Mouse (Mus musculus) hindbrain, embryonic 16.5 days (tissue): ENCODE measurements around the gene Ston1. TPM values are rescaled to one million over a fixed set of nuclear protein-coding genes. Genes with fewer than 3 reads are reported as not detected.

Experiments
- ATAC-seq: fragments of 200-750 bp; cut with Nextera tagmentation; 2 replicates; pipeline ENCODE4 v1.8.0; 2017; ENCODE audit warnings: moderate TSS enrichment, moderate library complexity
- H3K27ac ChIP-seq: fragments of 300-500 bp; sonication (generic); 2 replicates; pipeline ENCODE4 v1.5.1; 2014; ENCODE audit warnings: low read depth, mild to moderate bottlenecking, control low read depth, low read length, moderate library complexity
- H3K27me3 ChIP-seq: fragments of 300-500 bp; sonication (generic); replicated peaks from 2 replicates; pipeline ENCODE4 v1.6.1; 2014; ENCODE audit warnings: low read length; ENCODE audit not compliant: control insufficient read depth, insufficient read depth
- H3K36me3 ChIP-seq: fragments of 300-500 bp; sonication (generic); 2 replicates; pipeline ENCODE4 v1.6.1; 2014; ENCODE audit warnings: mild to moderate bottlenecking, low read length, moderate library complexity, mixed read lengths; ENCODE audit not compliant: control insufficient read depth, insufficient read depth
- H3K4me1 ChIP-seq: fragments of 300-500 bp; sonication (generic); 2 replicates; pipeline ENCODE4 v1.6.1; 2014; ENCODE audit warnings: low read depth, low read length; ENCODE audit not compliant: control insufficient read depth, insufficient read depth
- H3K4me2 ChIP-seq: fragments of 300-500 bp; sonication (generic); 2 replicates; pipeline ENCODE4 v1.6.1; 2014; ENCODE audit warnings: mild to moderate bottlenecking, low read length, control low read depth, moderate library complexity
- H3K4me3 ChIP-seq: fragments of 300-500 bp; sonication (generic); 2 replicates; pipeline ENCODE4 v1.5.1; 2014; ENCODE audit warnings: mild to moderate bottlenecking, low read length, control low read depth, moderate library complexity
- H3K9ac ChIP-seq: fragments of 300-500 bp; sonication (generic); 2 replicates; pipeline ENCODE4 v1.6.1; 2014; ENCODE audit warnings: low read depth, mild to moderate bottlenecking, control low read depth, low read length, moderate library complexity
- H3K9me3 ChIP-seq: fragments of 300-500 bp; sonication (generic); 2 replicates; pipeline ENCODE4 v1.6.1; 2014; ENCODE audit warnings: mild to moderate bottlenecking, low read length, moderate library complexity; ENCODE audit not compliant: control insufficient read depth
- WGBS: fragments of 180-500 bp; shearing (Covaris S2); extraction: QIAGEN DNeasy Blood & Tissue Kit; methylation state at CpG from one replicate; pipeline ENCODE4 v1.1.7; 2014; 5-methylcytosine and 5-hydroxymethylcytosine counted together
- polyA plus RNA-seq: library from polyadenylated mRNA; unstranded; fragments of >200 nt; fragmentation: Nextera tagmentation; extraction: Ambion mirVana; gene quantifications from 2 replicates; pipeline ENCODE4 v1.2.1, GENCODE M21; 2015

The Ston1 gene
- polyA plus RNA-seq, 1 experiment from 2014 or later = 2.1 TPM

DNA sequence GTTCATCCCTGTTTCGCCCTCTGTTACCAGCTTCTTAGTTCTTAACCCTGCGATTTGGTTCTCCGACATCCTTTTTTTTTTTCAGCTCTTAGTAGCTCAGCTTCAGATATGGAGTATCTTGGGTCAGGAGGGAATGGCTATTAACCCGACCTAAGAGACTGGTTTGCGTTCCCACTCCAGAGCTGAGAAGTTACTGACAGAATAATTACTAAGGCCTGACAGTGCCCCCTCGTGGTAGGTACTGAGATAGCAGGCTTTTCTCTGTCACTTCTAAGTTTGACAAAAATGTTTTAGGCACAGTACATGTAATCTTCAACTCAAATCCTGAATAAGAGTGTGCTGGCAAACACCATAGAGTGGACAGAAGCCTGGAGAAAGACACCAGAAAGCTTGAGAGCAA lies 43.5 kb downstream of the Ston1 start:
- no peaks in the 10 kb centered on the region for H3K9me3 ChIP-seq
- H3K27ac ChIP-seq = no peak overlapping the region
- no peak overlapping the region for H3K9ac ChIP-seq
- H3K36me3 ChIP-seq = no peaks in the 10 kb centered on the region
- WGBS = 28% methylated on average over 6 of the region's 6 CpGs
- H3K4me1 ChIP-seq = no peaks in the 10 kb centered on the region
- no peaks in the 10 kb centered on the region for H3K27me3 ChIP-seq
- H3K4me2 ChIP-seq = no peak overlapping the region
- ATAC-seq = no peak
- no peak overlapping the region for H3K4me3 ChIP-seq

DNA sequence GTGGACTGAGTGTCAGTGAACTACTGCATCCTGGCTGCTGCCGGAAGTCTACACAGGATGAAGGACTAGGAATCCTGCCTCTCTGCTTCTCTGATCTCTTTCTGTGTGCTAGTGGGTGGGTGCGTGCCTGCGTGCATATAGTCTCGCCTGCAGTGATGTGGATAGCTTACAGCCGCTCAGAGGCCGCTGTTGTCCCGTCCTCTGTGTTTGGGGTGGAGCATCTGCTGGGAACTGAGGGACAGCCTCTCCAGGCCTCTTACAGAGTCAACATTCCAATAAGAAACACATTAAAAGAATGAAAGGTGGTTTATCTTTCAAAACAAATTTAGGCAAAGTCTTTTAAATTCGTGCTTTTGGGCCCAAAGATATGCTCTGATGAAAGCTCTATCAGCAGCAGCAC lies 44.4 kb downstream of the Ston1 start:
- no peaks in the 10 kb centered on the region for H3K4me1 ChIP-seq
- WGBS = 89% methylated on average over 8 of the region's 8 CpGs
- H3K4me3 ChIP-seq = no peak overlapping the region
- H3K27ac ChIP-seq = no peak overlapping the region
- no peak overlapping the region for H3K9ac ChIP-seq
- H3K36me3 ChIP-seq = no peaks in the 10 kb centered on the region
- no peaks in the 10 kb centered on the region for H3K27me3 ChIP-seq
- no peak for ATAC-seq
- no peak overlapping the region for H3K4me2 ChIP-seq
- H3K9me3 ChIP-seq = no peaks in the 10 kb centered on the region

DNA sequence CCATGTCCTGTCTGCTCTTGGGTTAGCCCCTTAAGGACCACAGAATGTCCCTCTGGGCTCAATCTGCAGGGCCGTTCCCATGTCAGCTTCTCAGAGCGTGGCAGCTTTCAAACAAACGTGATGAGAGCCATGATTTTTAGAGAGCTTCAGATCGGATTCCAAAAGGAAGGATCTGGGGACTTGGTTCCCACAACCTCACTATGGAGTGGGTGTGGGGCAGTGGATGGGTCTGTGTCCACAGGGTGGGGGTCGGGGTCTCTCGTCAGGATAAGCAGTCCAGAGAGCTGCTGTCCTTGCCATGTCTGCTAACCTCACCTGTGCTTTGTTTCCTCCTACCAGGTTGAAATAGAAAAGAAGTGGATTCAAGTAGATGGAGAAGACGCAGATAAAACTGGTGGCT lies 47.4 kb downstream of the Ston1 start:
- Histone ChIP-seq H3K9me3 (no peaks in the 10 kb centered on the region), H3K9ac (no peak overlapping the region), H3K4me2 (no peak overlapping the region), H3K27ac (no peak overlapping the region), H3K36me3 (no peaks in the 10 kb centered on the region), H3K27me3 (no peaks in the 10 kb centered on the region), H3K4me3 (no peak overlapping the region), H3K4me1 (no peaks in the 10 kb centered on the region)
- ATAC-seq = no peak
- 92% methylated on average over 7 of the region's 7 CpGs for WGBS

GRCm38 (mm10) chr17:88645299-88645698 lies 47.8 kb downstream of the Ston1 start:
- Histone ChIP-seq H3K4me2 (no peak overlapping the region), H3K9me3 (no peaks in the 10 kb centered on the region), H3K36me3 (no peaks in the 10 kb centered on the region), H3K4me3 (no peak overlapping the region), H3K27ac (no peak overlapping the region), H3K9ac (no peak overlapping the region), H3K27me3 (no peaks in the 10 kb centered on the region), H3K4me1 (no peaks in the 10 kb centered on the region)
- WGBS = 93% methylated on average over 11 of the region's 11 CpGs
- no peak for ATAC-seq

DNA sequence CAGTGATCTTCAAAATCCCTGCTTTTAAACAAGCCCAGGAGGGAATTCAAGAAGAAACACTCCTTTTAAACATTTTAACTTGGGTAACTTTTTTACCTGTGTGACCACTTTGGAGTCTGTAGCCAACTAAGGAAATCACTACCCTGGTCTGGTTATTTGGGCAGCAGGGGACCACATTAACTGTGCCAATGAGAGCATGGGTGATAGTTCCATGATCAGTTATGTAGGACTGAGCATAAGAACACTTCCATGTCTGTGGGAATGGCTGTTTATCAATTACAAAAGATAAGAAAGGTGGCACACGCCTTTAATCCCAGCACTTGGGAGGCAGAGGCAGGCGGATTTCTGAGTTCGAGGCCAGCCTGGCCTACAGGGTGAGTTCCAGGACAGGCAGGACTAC lies 49.7 kb downstream of the Ston1 start:
- Histone ChIP-seq H3K36me3 (no peaks in the 10 kb centered on the region), H3K9me3 (no peaks in the 10 kb centered on the region), H3K4me2 (no peak overlapping the region), H3K9ac (no peak overlapping the region), H3K4me1 (no peaks in the 10 kb centered on the region), H3K27ac (no peak overlapping the region), H3K27me3 (no peaks in the 10 kb centered on the region), H3K4me3 (no peak overlapping the region)
- 98% methylated on average over 3 of the region's 3 CpGs for WGBS
- ATAC-seq = no peak

DNA sequence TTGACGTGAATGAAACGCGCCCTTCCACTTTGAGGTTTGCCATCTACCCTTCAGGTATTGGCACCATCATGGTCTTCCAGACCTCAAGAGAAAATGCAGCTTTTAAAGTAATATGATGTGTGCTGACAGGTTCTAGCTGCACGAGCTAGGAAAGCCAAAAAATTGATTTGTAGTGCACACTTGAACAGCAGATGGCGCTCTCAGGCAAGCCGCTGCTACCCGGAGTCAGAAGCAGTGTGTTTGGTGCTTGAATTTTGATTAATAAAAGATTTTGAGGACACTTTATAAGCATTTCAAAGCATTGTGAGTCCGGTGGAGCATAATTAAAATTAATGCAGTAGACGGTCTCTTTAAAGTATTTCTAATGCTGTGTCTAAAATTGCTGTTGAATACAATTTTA lies 54.5 kb downstream of the Ston1 start:
- Histone ChIP-seq H3K4me2 (no peak overlapping the region), H3K9ac (no peak overlapping the region), H3K27me3 (no peaks in the 10 kb centered on the region), H3K9me3 (no peaks in the 10 kb centered on the region), H3K36me3 (no peaks in the 10 kb centered on the region), H3K4me3 (no peak overlapping the region), H3K27ac (no peak overlapping the region), H3K4me1 (peaks cover 6% of the 10 kb centered on the region)
- WGBS = 4% methylated on average over 9 of the region's 9 CpGs
- ATAC-seq = peak; percentile 57; the same call in 1 of the 2 replicates

DNA sequence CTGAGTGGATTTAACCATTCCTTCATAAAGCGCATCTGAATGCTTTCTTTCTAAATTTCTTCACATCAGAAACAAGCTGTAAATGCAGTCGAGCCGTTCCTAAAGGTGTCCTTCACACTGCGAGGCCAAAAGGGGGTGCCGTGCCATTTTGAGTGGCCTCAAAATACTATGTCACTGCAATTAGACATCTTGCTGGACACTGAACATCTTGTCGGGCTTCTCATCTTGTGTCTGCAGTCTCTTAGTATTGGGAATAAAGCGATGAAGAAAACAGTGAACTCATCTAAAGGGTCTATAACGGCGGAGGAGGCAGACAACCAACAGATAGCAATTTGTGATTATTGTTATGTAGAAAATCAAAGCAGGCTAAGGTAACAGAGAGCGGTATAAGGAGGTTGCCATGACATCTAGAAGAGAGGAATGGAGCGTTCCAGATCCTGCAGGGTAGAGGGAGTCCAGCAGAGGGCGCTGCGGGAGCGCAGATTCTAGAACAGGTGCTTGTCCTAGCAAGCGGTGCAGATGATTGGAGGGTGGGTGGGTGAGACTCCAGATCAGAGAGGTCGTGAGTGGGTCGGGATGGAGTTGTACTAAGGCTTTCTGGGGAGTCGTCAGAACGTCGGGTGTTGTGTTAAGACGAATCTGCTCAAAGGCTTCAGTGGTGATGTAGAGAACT lies 55.4 kb downstream of the Ston1 start:
- no peaks in the 10 kb centered on the region for H3K36me3 ChIP-seq
- no peaks in the 10 kb centered on the region for H3K9me3 ChIP-seq
- H3K4me1 ChIP-seq = peaks cover 6% of the 10 kb centered on the region
- no peak overlapping the region; the same call in 1 of the 2 replicates for H3K9ac ChIP-seq
- H3K27me3 ChIP-seq = no peaks in the 10 kb centered on the region
- no peak overlapping the region for H3K27ac ChIP-seq
- H3K4me2 ChIP-seq = peak overlapping the region; percentile 42
- WGBS = 17% methylated on average over 21 of the region's 21 CpGs
- ATAC-seq = peak; percentile 89
- H3K4me3 ChIP-seq = 0 out of 2 replicates have a peak overlapping the region, but pooled peaks have one; percentile 0

DNA sequence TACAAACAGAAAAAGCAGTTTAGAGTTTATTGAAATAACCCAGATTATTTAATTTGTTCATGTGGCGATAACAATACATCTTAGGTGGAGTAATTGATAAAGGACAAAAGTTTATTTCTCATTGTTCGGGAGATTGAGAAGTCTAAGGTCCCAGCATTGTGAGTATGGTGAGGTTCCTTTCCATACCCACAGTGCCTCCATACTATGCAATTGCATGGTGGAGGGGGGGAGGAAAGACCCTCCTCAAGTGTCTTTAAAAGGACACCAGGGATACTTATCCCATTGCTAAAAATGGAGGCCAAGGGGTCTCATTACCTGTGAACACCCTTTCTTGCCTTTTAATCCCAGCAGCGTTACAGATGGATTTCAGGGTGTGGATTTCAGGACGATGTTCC lies 55.9 kb downstream of the Ston1 start:
- 82% methylated on average over 4 of the region's 4 CpGs for WGBS
- no peak overlapping the region for H3K27ac ChIP-seq
- peaks cover 6% of the 10 kb centered on the region for H3K4me1 ChIP-seq
- H3K36me3 ChIP-seq = no peaks in the 10 kb centered on the region
- H3K9me3 ChIP-seq = no peaks in the 10 kb centered on the region
- no peak for ATAC-seq
- H3K4me2 ChIP-seq = peak overlapping the region; percentile 42
- H3K4me3 ChIP-seq = no peak overlapping the region
- H3K27me3 ChIP-seq = no peaks in the 10 kb centered on the region
- H3K9ac ChIP-seq = no peak overlapping the region

DNA sequence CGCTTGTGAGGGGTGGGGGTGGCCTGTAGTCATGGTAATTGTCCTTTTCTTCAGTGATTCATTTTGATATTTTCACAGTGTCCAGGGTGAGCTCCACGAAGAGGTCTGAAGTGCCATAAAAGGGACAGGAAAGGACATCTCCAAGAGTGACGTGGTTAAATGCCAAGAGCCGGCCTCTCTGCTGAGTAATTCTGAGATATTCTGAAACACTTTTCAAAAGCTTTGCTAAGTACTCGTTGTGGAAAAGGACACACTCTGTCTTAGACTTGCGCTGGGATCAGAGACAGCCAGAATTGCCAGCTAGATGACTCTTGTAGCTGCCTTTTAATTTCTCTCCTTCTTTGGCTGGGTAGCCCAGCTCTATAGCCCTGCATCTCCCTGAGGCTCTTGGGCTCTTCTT lies 61.0 kb downstream of the Ston1 start:
- H3K9ac ChIP-seq = no peak overlapping the region
- no peaks in the 10 kb centered on the region for H3K9me3 ChIP-seq
- no peaks in the 10 kb centered on the region for H3K36me3 ChIP-seq
- no peak overlapping the region for H3K4me2 ChIP-seq
- WGBS = 75% methylated on average over 6 of the region's 6 CpGs
- no peak for ATAC-seq
- H3K4me1 ChIP-seq = no peaks in the 10 kb centered on the region
- H3K4me3 ChIP-seq = no peak overlapping the region
- no peak overlapping the region for H3K27ac ChIP-seq
- no peaks in the 10 kb centered on the region for H3K27me3 ChIP-seq

DNA sequence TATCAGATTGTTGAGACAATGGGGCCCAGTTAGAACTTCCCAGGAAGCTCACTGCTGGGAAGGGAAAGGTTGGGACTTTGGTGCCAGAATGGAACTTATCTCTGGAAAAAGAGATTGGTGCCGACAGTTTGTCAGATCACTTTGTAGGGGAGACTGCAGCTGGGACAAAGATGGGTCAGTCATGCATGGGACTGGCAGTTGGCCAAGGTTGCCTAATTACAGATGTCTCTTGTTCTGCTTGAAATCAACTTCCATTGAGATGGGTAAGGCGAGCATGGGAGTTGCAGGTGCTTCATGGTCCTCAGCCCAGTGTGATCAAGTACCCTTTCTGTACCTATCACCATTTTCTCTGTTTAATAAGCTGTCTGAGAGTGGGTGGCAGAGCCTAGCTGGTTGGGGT lies 68.6 kb downstream of the Ston1 start:
- no peaks in the 10 kb centered on the region for H3K36me3 ChIP-seq
- H3K4me2 ChIP-seq = no peak overlapping the region
- no peaks in the 10 kb centered on the region for H3K9me3 ChIP-seq
- H3K27ac ChIP-seq = no peak overlapping the region
- peaks cover 3% of the 10 kb centered on the region for H3K4me1 ChIP-seq
- H3K4me3 ChIP-seq = no peak overlapping the region
- ATAC-seq = no peak
- WGBS = 48% methylated on average over 2 of the region's 2 CpGs
- H3K27me3 ChIP-seq = no peaks in the 10 kb centered on the region
- H3K9ac ChIP-seq = no peak overlapping the region
